ENCODE assay signal across 22 mouse cellular contexts in genomic region chr17:73796789-73797188, GRCm38 (mm10). TPM values are rescaled to one million over a fixed set of nuclear protein-coding genes. Genes with fewer than 3 reads are reported as not detected.
A peak's percentile ranks its signal among the peaks of the same experiment; 100 is the strongest.
DNase-seq lines count a peak whose midpoint lies in the region; ATAC-seq and TF ChIP-seq lines count a peak whose summit lies in the region.
"Had no signal": no experiment of that assay in that cellular context is flagged by ENCODE, and none has a peak within 500 bp of the region (broad histone marks: within the 10 kb centered on the region; RNA-seq: fewer than 3 reads in every experiment).

No protein-coding gene starts in this region.

- ATAC-seq in kidney, embryonic 15.5 days (replicated peaks; ENCODE audit: low FRiP score), result no peak
- ATAC-seq: forebrain, embryonic 15.5 days; hindbrain, postnatal 0 days; liver, postnatal 0 days; midbrain, embryonic 16.5 days had no signal

- no peak overlapping the region for H3K4me3 ChIP-seq in kidney, adult 2 months (ENCODE audit: insufficient read depth, low read depth, low read length)
- H3K4me3 ChIP-seq in kidney, embryonic 15.5 days (replicated peaks), result no peak overlapping the region
- H3K4me3 ChIP-seq: embryonic facial prominence, embryonic 13.5 days; forebrain, embryonic 15.5 days; heart, adult 2 months; left cerebral cortex, adult 2 months; limb, embryonic 10.5 days had no signal

- TF ChIP-seq POLR2A in kidney, adult 2 months (IDR thresholded peaks at IDR 0.05; ENCODE audit: low read depth, low read length), result no peak

- H3K9me3 ChIP-seq in kidney, embryonic 15.5 days (replicated peaks), result no peaks in the 10 kb centered on the region
- H3K9me3 ChIP-seq: embryonic facial prominence, embryonic 13.5 days; forebrain, embryonic 15.5 days; limb, embryonic 10.5 days had no signal

- H3K9ac ChIP-seq in kidney, embryonic 15.5 days, result no peak overlapping the region
- H3K9ac ChIP-seq: embryonic facial prominence, embryonic 13.5 days; forebrain, embryonic 15.5 days; liver, postnatal 0 days had no signal

- H3K27ac ChIP-seq in kidney, adult 2 months (ENCODE audit: insufficient read depth, low read depth, low read length), result no peak overlapping the region
- no peak overlapping the region for H3K27ac ChIP-seq in kidney, embryonic 15.5 days
- H3K27ac ChIP-seq: embryonic facial prominence, embryonic 13.5 days; forebrain, embryonic 15.5 days; heart, adult 2 months; hindbrain, postnatal 0 days; left cerebral cortex, adult 2 months; limb, embryonic 10.5 days had no signal

- H3K4me2 ChIP-seq in kidney, embryonic 15.5 days, result no peak overlapping the region
- H3K4me2 ChIP-seq: embryonic facial prominence, embryonic 13.5 days; forebrain, embryonic 15.5 days had no signal

- no peak for TF ChIP-seq CTCF in kidney, adult 2 months (conservative IDR thresholded peaks at IDR 0.05; ENCODE audit: insufficient read depth, insufficient read length, low read depth, low read length)

- no peaks in the 10 kb centered on the region for H3K27me3 ChIP-seq in kidney, adult 2 months (replicated peaks; ENCODE audit: control insufficient read depth, insufficient read depth, low read length)
- no peaks in the 10 kb centered on the region for H3K27me3 ChIP-seq in kidney, embryonic 15.5 days
- H3K27me3 ChIP-seq: embryonic facial prominence, embryonic 13.5 days; forebrain, embryonic 15.5 days had no signal

- H3K36me3 ChIP-seq in kidney, adult 2 months (ENCODE audit: control insufficient read depth, insufficient read depth, low read length), result no peaks in the 10 kb centered on the region
- no peaks in the 10 kb centered on the region for H3K36me3 ChIP-seq in kidney, embryonic 15.5 days
- H3K36me3 ChIP-seq: embryonic facial prominence, embryonic 13.5 days; forebrain, embryonic 15.5 days; limb, embryonic 10.5 days had no signal

- DNase-seq in kidney, adult 2 months, result peak; percentile 61
- DNase-seq in thymus, postnatal 0 days (ENCODE audit: low spot score), result peak; percentile 15
- DNase-seq in thymus, adult 18-20 months, result no peak
- DNase-seq in kidney, postnatal 25 days, result peak; percentile 35 to 58
- no peak for DNase-seq in spleen, postnatal 4 days (ENCODE audit: low spot score in 2 of 2)
- no peak for DNase-seq in layer of hippocampus, adult 18-20 months (ENCODE audit: low spot score in 2 of 2)
- DNase-seq: adrenal gland, postnatal 36 days; cerebellum, adult 11-12 months; cerebellum, postnatal 14 days; gastrocnemius, postnatal 25 days; heart, adult 2 months; liver, postnatal 0 days; retina, postnatal 1 day; right cerebral cortex, postnatal 4 days; thymus, postnatal 25 days had no signal

- H3K4me1 ChIP-seq in kidney, adult 2 months (ENCODE audit: control insufficient read depth, insufficient read depth, low read length), result no peaks in the 10 kb centered on the region
- no peaks in the 10 kb centered on the region for H3K4me1 ChIP-seq in kidney, embryonic 15.5 days
- H3K4me1 ChIP-seq: embryonic facial prominence, embryonic 13.5 days; forebrain, embryonic 15.5 days; limb, embryonic 10.5 days had no signal

- WGBS in kidney, adult 2 months, result 40% methylated on average over 6 of the region's 6 CpGs
- WGBS in kidney, embryonic 15.5 days, result 28% methylated on average over 6 of the region's 6 CpGs

RNA-seq across cellular contexts. Expression of gene Ehd3, which starts 7.1 kb away (rescaled TPM):
- 39.0 and 42.9 TPM in 2 replicates for polyA plus RNA-seq in kidney, adult 2 months (2012; rRNA removed)
- polyA plus RNA-seq in kidney, embryonic 15.5 days (2015; fragmentation: Nextera tagmentation; extraction: Ambion mirVana), result 18.2 and 21.3 TPM in 2 replicates
- polyA plus RNA-seq in thymus, postnatal 0 days (2015; fragmentation: Nextera tagmentation; extraction: Ambion mirVana), result 3.7 and 4.6 TPM in 2 replicates
- 100 to 1,000 TPM; 138 to 145 TPM for total RNA-seq in layer of hippocampus, adult 18-20 months (2021)

Comparison
In these comparisons a context has a peak if more than half of its experiments do, and no peak if none do; other contexts are left out.
1. DNase-seq: peak in kidney, adult 2 months (single experiment), thymus, postnatal 0 days (single experiment) and kidney, postnatal 25 days (2 of 2); none in thymus, adult 18-20 months (0 of 2), spleen, postnatal 4 days (0 of 2) and layer of hippocampus, adult 18-20 months (0 of 2).